Mouse (Mus musculus): ENCODE data around the gene Ubn2. TPM values are rescaled to one million over a fixed set of nuclear protein-coding genes. Genes with fewer than 3 reads are reported as not detected.

Ubn2 gene
- polyA plus RNA-seq, 1 experiment from 2014 or later, result 11.7 TPM

DNA sequence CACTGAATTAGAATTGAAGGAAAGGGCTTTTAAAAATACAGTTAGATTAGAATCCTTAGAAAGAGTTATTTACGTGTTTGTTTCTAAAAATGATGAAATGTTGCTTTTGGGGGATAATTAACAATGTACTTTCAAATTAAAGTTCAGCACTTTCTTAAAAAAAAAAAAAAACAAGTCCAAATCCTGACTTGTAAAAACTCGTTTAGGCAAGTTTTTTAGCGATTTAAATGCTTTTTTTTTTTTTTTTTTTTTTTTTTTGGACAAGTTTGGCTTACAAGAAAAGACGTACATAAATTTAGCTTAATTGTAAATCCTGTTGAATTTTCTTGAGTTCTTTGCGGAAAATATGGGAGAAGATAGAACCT, 118.9 kb downstream of the Ubn2 start:
- Histone ChIP-seq H3K9me3 (replicated peaks) (no peaks in the 10 kb centered on the region), H3K4me3 (peak overlapping the region; percentile 76), H3K4me2 (no peak overlapping the region; the same call in 1 of the 2 replicates), H3K9ac (no peak overlapping the region), H3K27ac (ENCODE audit: poor library complexity, severe bottlenecking) (no peak overlapping the region), H3K4me1 (replicated peaks) (peaks cover 27% of the 10 kb centered on the region), H3K36me3 (peaks cover 6% of the 10 kb centered on the region; the same call in 1 of the 2 replicates), H3K27me3 (replicated peaks) (no peaks in the 10 kb centered on the region)
- WGBS, result 18% methylated on average over 5 of the region's 5 CpGs
- no peak for ATAC-seq (ENCODE audit: insufficient number of reproducible peaks, low FRiP score)

Small RNA genes lying within 50 kb of the gene (microRNA-seq; reads per million reads assigned to microRNA genes)
- gene Mir7670, result not detected

Other genes with a start within 250 kb of the Ubn2 start
- gene D630045J12Rik, start 179.9 kb upstream of the Ubn2 start, polyA plus RNA-seq (2016; fragmentation: Nextera tagmentation; extraction: Ambion mirVana), result 2.6 and 3.0 TPM in 2 replicates
- gene Zc3hav1l, start 134.7 kb upstream of the Ubn2 start, polyA plus RNA-seq (2016; fragmentation: Nextera tagmentation; extraction: Ambion mirVana), result 15.6 and 16.5 TPM in 2 replicates
- 9.3 and 10.1 TPM in 2 replicates for gene Zc3hav1, start 79.3 kb upstream of the Ubn2 start, polyA plus RNA-seq (2016; fragmentation: Nextera tagmentation; extraction: Ambion mirVana)
- gene Ttc26, start 52.5 kb upstream of the Ubn2 start, polyA plus RNA-seq (2016; fragmentation: Nextera tagmentation; extraction: Ambion mirVana), result 3.4 and 3.5 TPM in 2 replicates
- gene Fmc1, start 99.6 kb downstream of the Ubn2 start, polyA plus RNA-seq (2016; fragmentation: Nextera tagmentation; extraction: Ambion mirVana), result 202 and 217 TPM in 2 replicates
- 34.4 and 37.4 TPM in 2 replicates for gene Luc7l2, start 117.4 kb downstream of the Ubn2 start, polyA plus RNA-seq (2016; fragmentation: Nextera tagmentation; extraction: Ambion mirVana)
- 0.14 and 0.27 TPM in 2 replicates for gene Klrg2, start 203.3 kb downstream of the Ubn2 start, polyA plus RNA-seq (2016; fragmentation: Nextera tagmentation; extraction: Ambion mirVana)
- 0.95 and 1.3 TPM in 2 replicates for gene Clec2l, start 229.1 kb downstream of the Ubn2 start, polyA plus RNA-seq (2016; fragmentation: Nextera tagmentation; extraction: Ambion mirVana)

All from heart, embryonic 12.5 days (tissue).